Mouse (Mus musculus): ENCODE measurements around the gene H2-Ke6.
"Not testable (repeated sequence)": the region's sequence is repeated elsewhere in the genome, so short reads cannot be mapped to it uniquely, and the experiment has no call there.

Gene H2-Ke6

GRCm38 (mm10) chr17:34030861-34031326 is 3.0 kb upstream of the H2-Ke6 start:
- intact Hi-C loops (cut with DNase I) = no loop called here

- intact Hi-C loops (cut with DNase I) = no loop called here
These were observed 2.2 kb upstream of the H2-Ke6 start for GRCm38 (mm10) chr17:34029890-34030595.

- intact Hi-C loops (cut with DNase I) = no loop called here
These were observed 1.5 kb upstream of the H2-Ke6 start for GRCm38 (mm10) chr17:34029150-34029889.

DNA sequence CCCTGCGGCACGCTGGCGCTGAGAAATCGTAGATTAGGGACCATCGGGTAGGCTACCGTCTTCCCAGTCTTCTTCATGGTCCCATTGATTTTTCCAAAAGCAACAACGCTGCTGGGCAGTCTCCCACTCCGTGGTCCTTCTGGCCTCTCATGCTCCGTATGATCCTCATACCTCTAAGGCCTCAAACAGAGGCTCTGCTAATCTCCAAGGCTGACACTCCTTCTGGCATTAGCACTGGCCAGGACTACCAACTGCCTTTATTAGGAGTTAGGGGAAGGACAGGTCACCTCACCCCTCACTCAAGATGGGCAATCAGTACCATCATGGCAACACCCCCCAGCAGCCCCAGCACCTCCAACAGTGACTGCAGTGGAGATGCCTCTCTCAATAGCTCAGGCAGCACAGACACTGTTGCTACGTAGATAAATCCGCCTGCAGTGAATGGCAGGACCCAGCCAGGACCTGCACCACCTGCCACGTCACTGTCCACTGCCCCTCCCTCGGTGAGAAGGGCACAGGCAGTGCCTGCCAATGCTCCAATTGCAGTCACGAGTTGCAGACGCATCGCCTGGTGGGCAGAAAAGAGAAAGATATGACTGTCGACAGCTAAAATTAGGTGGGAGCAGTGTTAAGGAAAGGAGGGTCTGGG is 765 bp upstream of the H2-Ke6 start:
- intact Hi-C loops (cut with DNase I) = no loop called here

DNA sequence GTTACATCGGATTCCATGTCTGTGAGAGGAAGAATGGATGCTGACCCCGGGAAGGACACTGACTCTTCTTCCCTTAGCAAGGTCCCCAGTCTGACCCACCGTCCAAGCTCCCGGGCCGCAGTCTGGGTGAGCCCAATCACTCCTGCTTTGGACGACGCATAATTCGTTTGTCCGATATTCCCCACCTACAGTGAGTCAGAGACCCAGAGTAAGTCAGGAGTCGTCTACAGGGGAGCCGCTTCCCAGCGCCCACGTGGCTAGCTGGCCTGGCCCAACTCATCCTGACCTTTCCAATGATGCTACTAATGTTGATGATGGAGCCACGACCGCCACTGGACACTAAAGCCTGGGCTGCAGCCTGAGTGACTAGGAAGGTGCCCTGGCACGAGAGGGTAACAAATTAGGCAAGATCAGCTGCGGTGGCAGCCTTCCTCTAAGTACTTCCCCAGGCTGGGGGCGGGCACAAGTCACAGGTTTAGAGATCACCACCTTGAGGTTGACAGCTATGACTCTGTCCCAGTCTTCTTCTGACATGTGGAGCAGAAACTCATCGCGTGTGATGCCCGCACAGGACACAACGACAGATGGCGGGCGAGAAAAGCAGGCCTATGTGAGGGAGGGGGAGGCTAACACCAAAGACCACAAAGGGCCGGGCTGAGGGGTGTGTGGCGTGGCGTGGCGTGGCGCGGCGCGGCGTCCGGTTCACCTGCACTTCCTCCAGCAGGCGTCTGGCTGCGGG is 774 bp downstream of the H2-Ke6 start:
- intact Hi-C loops (cut with DNase I) = no loop called here

- intact Hi-C loops (cut with DNase I) = no loop called here
These were observed 1.6 kb downstream of the H2-Ke6 start for GRCm38 (mm10) chr17:34026221-34026620.

DNA sequence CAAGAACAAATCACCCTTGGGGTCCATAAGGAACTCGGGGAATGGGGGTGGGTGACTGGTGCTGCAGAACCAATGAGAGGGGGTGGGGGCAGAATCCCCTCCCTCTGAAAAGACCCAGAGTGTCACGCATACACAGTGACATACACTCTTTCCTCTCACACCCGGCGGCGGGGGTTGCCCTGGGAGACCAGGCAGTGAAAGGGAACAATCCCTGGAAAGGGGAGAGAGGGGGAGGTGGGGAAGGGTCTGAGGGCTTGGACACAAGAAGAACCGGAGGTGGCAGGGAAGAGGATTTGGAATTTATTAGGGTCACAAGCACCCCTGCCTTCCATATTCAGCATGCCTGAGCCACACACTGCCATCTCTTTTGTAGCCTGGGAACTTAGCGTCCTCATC is 2.1 kb downstream of the H2-Ke6 start:
- intact Hi-C loops (cut with DNase I) = no loop called here

- intact Hi-C loops (cut with DNase I) = no loop called here
These were observed 2.8 kb downstream of the H2-Ke6 start for GRCm38 (mm10) chr17:34024861-34025755.

GRCm38 (mm10) chr17:34024317-34024821 is 3.5 kb downstream of the H2-Ke6 start, which contains the start of gene Ring1:
Gene Ring1, minus strand, starts transcription at chr17:34024680.
- intact Hi-C loops (cut with DNase I) = no loop called here

GRCm38 (mm10) chr17:34023678-34024077 is 4.2 kb downstream of the H2-Ke6 start:
- intact Hi-C loops (cut with DNase I) = no loop called here

GRCm38 (mm10) chr17:34022987-34023386 is 4.9 kb downstream of the H2-Ke6 start:
- intact Hi-C loops (cut with DNase I) = no loop called here

DNA sequence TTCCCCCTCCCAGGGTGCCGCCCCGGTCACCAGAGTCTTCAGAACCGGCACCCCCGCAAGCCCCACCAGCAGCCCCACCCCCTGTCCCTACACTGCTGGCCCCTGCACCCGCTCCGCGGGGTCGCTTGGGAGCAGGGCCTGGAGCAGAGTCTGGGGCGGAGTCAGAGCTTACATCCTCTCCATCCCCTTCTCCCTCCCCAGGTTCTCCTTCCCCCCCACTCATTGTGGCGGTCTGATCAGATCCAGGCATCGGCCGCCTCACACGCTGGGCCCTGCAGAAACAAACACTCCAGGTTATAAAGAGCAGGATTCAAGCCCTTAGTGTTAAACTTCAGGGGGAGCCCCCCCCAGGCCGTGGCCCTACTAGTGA is 5.5 kb downstream of the H2-Ke6 start:
- intact Hi-C loops (cut with DNase I) = no loop called here

DNA sequence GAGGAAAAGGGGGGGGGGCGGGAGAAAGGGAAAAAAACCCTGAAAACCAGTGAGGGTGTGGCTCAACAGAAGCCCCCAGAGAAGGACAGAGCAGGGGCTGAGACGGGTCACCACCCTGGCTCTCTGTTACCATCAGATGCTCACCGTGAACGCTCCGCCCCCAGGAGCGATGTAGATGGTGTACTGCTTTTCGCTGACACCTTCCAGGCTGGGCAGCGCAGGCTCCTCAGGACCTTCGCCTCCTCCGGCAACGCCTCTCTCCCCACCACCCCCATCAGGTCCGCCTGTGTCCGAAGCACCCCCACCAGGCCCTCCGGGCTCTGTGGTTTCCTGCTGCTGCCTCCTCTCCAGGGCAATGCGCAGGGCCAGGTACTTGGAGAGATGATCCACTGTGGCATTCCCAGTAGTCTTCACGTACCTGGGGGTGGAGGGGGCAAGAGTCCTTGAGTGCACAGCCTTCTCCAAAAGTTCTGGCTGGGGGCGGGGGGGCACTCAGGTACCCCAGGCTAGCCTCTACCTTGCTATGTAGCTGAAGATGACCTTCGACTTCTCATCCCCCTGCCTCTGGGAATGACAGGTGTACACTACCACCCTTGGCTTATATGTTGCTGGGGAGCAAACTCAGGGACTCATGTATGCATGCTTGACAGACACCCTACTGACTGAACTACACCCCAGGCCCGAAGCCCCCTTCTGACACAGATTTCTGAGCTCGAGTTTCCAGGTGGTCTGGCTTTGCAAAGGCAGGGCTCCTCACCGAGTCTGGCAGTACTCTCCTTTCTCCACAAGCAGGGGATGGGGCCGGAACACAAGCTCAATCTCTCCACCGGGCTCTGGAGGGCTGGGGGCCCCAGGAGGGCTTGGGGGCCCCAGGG is 6.1 kb downstream of the H2-Ke6 start:
- intact Hi-C loops (cut with DNase I) = loop anchor here (2.0 kb wide), 1 partner anchor 63 kb away; no protein-coding TSS in a partner anchor

- intact Hi-C loops (cut with DNase I) = no loop called here
These were observed 14.4 kb downstream of the H2-Ke6 start for GRCm38 (mm10) chr17:34013436-34013835.

DNA sequence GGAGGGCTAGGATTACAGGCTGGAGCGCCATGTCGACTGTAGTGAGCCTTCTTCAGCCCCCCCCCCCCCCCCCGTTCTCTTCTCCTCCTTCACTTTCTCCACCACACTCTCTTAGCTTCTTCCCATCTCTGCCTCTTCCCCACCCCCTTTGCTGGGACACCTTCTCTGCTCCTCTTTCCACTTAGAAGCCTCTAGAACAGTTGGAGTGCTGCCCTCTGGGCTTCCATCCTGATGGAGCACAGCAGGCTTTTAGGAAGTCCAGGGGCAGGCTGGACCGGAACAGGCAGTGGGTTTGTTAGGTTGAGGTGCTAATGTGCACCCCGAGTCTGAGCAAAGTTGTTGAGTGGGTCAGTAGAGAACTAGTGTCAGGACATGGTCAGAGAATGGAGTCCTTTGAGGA is 17.7 kb downstream of the H2-Ke6 start:
- intact Hi-C loops (cut with DNase I) = no loop called here

GRCm38 (mm10) chr17:34006570-34006969 is 21.3 kb downstream of the H2-Ke6 start:
- intact Hi-C loops (cut with DNase I) = no loop called here

GRCm38 (mm10) chr17:34003426-34003825 is 24.4 kb downstream of the H2-Ke6 start:
- intact Hi-C loops (cut with DNase I) = no loop called here

DNA sequence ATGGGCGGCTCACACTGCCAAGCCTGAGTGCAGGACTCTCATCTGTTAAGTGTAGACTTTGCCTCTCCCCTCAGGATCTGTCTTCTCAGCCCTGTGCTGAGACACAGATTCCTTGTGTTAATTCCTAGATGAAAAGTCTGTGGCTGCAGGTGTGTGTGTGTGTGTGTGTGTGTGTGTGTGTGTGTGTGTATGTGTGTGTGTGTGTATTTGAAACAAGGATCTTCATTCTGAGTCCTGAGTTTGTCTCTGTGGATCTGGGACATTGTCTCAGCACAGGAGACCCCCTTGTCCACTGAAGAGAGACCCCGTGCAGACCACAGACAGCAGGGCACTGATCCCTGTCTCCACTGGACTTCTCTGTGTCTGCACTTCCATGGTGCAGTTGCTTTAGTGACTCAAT is 27.1 kb downstream of the H2-Ke6 start:
- intact Hi-C loops (cut with DNase I) = not testable (repeated sequence)

DNA sequence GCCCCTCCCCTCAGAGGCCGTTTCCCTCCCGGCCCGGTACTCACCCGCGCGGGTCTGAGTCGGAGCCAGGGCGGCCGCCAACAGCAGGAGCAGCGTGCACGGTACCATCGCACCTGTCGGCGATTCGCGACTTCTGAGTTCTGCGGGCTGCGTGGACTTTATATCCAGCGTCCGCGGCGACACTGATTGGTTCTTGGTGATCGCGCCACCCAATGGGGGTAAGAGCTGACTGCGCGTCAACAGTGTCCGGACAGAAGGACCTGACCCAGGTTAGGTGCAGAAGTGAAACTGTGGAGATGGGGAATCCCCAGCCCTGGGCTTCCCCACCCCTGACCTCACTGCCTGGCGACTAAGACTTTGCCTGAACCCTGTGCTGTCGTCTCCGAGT is 27.7 kb downstream of the H2-Ke6 start, which contains the start of gene H2-K1:
Gene H2-K1, minus strand, starts transcription at position 198 of the 388 bp plus-strand sequence.
- intact Hi-C loops (cut with DNase I) = no loop called here

All from adrenal gland (tissue).